Mouse (Mus musculus) stomach, embryonic 14.5 days (tissue): ENCODE data around the gene Kansl1. TPM values are rescaled to one million over a fixed set of nuclear protein-coding genes. Genes with fewer than 3 reads are reported as not detected.
A peak's percentile ranks its signal among the peaks of the same experiment; 100 is the strongest.

ENCODE experiments used
- ATAC-seq: fragments of 200-750 bp; cut with Nextera tagmentation; 2 replicates; pipeline ENCODE4 v1.8.0; 2017; ENCODE audit warnings: low read depth, moderate TSS enrichment; ENCODE audit not compliant: insufficient number of reproducible peaks, insufficient read depth, low FRiP score
- H3K27ac ChIP-seq: fragments of 300-500 bp; sonication (generic); 2 replicates; pipeline ENCODE4 v1.5.1; 2014; ENCODE audit warnings: mild to moderate bottlenecking, low read length, moderate library complexity, mixed read lengths
- H3K27me3 ChIP-seq: fragments of 300-500 bp; sonication (generic); 2 replicates; pipeline ENCODE4 v1.6.1; 2014; ENCODE audit warnings: low read length, control low read depth, mixed read lengths; ENCODE audit not compliant: control insufficient read depth, insufficient read depth
- H3K36me3 ChIP-seq: fragments of 300-500 bp; sonication (generic); 2 replicates; pipeline ENCODE4 v1.6.1; 2014; ENCODE audit warnings: mild to moderate bottlenecking, control low read depth, low read length, moderate library complexity, mixed read lengths; ENCODE audit not compliant: control insufficient read depth, insufficient read depth
- H3K4me1 ChIP-seq: fragments of 300-500 bp; sonication (generic); 2 replicates; pipeline ENCODE4 v1.6.1; 2014; ENCODE audit warnings: low read length, control low read depth, mixed read lengths; ENCODE audit not compliant: control insufficient read depth, insufficient read depth
- H3K4me2 ChIP-seq: fragments of 300-500 bp; sonication (generic); replicated peaks from 2 replicates; pipeline ENCODE4 v1.6.1; 2014; ENCODE audit warnings: low read depth, low read length, control low read depth
- H3K4me3 ChIP-seq: fragments of 300-500 bp; sonication (generic); 2 replicates; pipeline ENCODE4 v1.5.1; 2014; ENCODE audit warnings: low read depth, low read length, control low read depth
- H3K9ac ChIP-seq: fragments of 300-500 bp; sonication (generic); replicated peaks from 2 replicates; pipeline ENCODE4 v1.6.1; 2014; ENCODE audit warnings: low read depth, mild to moderate bottlenecking, control low read depth, low read length, moderate library complexity, mixed read lengths
- H3K9me3 ChIP-seq: fragments of 300-500 bp; sonication (generic); 2 replicates; pipeline ENCODE4 v1.6.1; 2016; ENCODE audit warnings: low read depth, low read length, control low read depth; ENCODE audit not compliant: control insufficient read depth
- WGBS: fragments of 180-500 bp; shearing (Covaris S2); extraction: QIAGEN DNeasy Blood & Tissue Kit; methylation state at CpG from one replicate; pipeline ENCODE4 v1.1.7; 2014; 5-methylcytosine and 5-hydroxymethylcytosine counted together
- polyA plus RNA-seq: library from polyadenylated mRNA; unstranded; fragments of >200 nt; fragmentation: Nextera tagmentation; extraction: Ambion mirVana; gene quantifications from 2 replicates; pipeline ENCODE4 v1.2.1, GENCODE M21; 2014

Kansl1 gene
- polyA plus RNA-seq, 1 experiment from 2014 or later, result 28.1 TPM

- Histone ChIP-seq H3K4me3 (no peak overlapping the region), H3K27me3 (no peaks in the 10 kb centered on the region), H3K27ac (no peak overlapping the region), H3K36me3 (no peaks in the 10 kb centered on the region), H3K9ac (no peak overlapping the region), H3K4me2 (no peak overlapping the region), H3K9me3 (no peaks in the 10 kb centered on the region), H3K4me1 (peaks cover 7% of the 10 kb centered on the region; the same call in 1 of the 2 replicates)
- WGBS, result 75% methylated on average over 3 of the region's 3 CpGs
- no peak for ATAC-seq
Measured at GRCm38 (mm10) chr11:104317631-104318030, 151.0 kb downstream of the Kansl1 start.

GRCm38 (mm10) chr11:104316685-104317400 lies 151.8 kb downstream of the Kansl1 start:
- no peak overlapping the region for H3K4me3 ChIP-seq
- H3K27me3 ChIP-seq, result no peaks in the 10 kb centered on the region
- no peaks in the 10 kb centered on the region for H3K9me3 ChIP-seq
- WGBS, result 69% methylated on average over 16 of the region's 16 CpGs
- H3K36me3 ChIP-seq, result no peaks in the 10 kb centered on the region
- ATAC-seq, result no peak
- H3K9ac ChIP-seq, result no peak overlapping the region
- peaks cover 7% of the 10 kb centered on the region; the same call in 1 of the 2 replicates for H3K4me1 ChIP-seq
- H3K4me2 ChIP-seq, result no peak overlapping the region
- H3K27ac ChIP-seq, result no peak overlapping the region

- no peak overlapping the region for H3K4me3 ChIP-seq
- H3K36me3 ChIP-seq, result no peaks in the 10 kb centered on the region
- H3K9ac ChIP-seq, result no peak overlapping the region
- peaks cover 7% of the 10 kb centered on the region; the same call in 1 of the 2 replicates for H3K4me1 ChIP-seq
- no peak overlapping the region for H3K4me2 ChIP-seq
- H3K27ac ChIP-seq, result no peak overlapping the region
- H3K27me3 ChIP-seq, result no peaks in the 10 kb centered on the region
- ATAC-seq, result no peak
- 6% methylated on average over 6 of the region's 6 CpGs for WGBS
- no peaks in the 10 kb centered on the region for H3K9me3 ChIP-seq
Measured at GRCm38 (mm10) chr11:104315703-104316102, 153.0 kb downstream of the Kansl1 start.

- 72% methylated on average over 7 of the region's 7 CpGs for WGBS
- H3K4me3 ChIP-seq, result no peak overlapping the region
- H3K4me1 ChIP-seq, result no peaks in the 10 kb centered on the region
- no peak overlapping the region for H3K4me2 ChIP-seq
- no peak overlapping the region for H3K27ac ChIP-seq
- H3K9ac ChIP-seq, result no peak overlapping the region
- no peaks in the 10 kb centered on the region; the same call in 1 of the 2 replicates for H3K27me3 ChIP-seq
- H3K36me3 ChIP-seq, result no peaks in the 10 kb centered on the region
- H3K9me3 ChIP-seq, result no peaks in the 10 kb centered on the region
- ATAC-seq, result no peak
Measured at GRCm38 (mm10) chr11:104311643-104312042, 157.0 kb downstream of the Kansl1 start.

- Histone ChIP-seq H3K36me3 (no peaks in the 10 kb centered on the region), H3K27ac (no peak overlapping the region), H3K4me3 (peak overlapping the region; percentile 11; the same call in 1 of the 2 replicates), H3K9me3 (no peaks in the 10 kb centered on the region), H3K27me3 (no peaks in the 10 kb centered on the region; the same call in 1 of the 2 replicates), H3K9ac (no peak overlapping the region), H3K4me2 (peak overlapping the region; percentile 27), H3K4me1 (no peaks in the 10 kb centered on the region)
- ATAC-seq, result 0 out of 2 replicates have a peak, but pooled peaks have one; percentile 67
- WGBS, result 13% methylated on average over 23 of the region's 23 CpGs
Measured at GRCm38 (mm10) chr11:104310226-104310887, 158.3 kb downstream of the Kansl1 start.

GRCm38 (mm10) chr11:104309377-104310225 lies 159.1 kb downstream of the Kansl1 start:
- peak overlapping the region; percentile 27 for H3K4me2 ChIP-seq
- H3K36me3 ChIP-seq, result no peaks in the 10 kb centered on the region
- no peak for ATAC-seq
- H3K27me3 ChIP-seq, result no peaks in the 10 kb centered on the region; the same call in 1 of the 2 replicates
- H3K9me3 ChIP-seq, result no peaks in the 10 kb centered on the region
- H3K4me3 ChIP-seq, result peak overlapping the region; percentile 11; the same call in 1 of the 2 replicates
- no peak overlapping the region for H3K9ac ChIP-seq
- 30% methylated on average over 12 of the region's 12 CpGs for WGBS
- no peak overlapping the region for H3K27ac ChIP-seq
- H3K4me1 ChIP-seq, result no peaks in the 10 kb centered on the region

- Histone ChIP-seq H3K9ac (no peak overlapping the region), H3K36me3 (no peaks in the 10 kb centered on the region), H3K4me1 (no peaks in the 10 kb centered on the region), H3K4me3 (no peak overlapping the region), H3K27ac (no peak overlapping the region), H3K9me3 (no peaks in the 10 kb centered on the region), H3K27me3 (no peaks in the 10 kb centered on the region; the same call in 1 of the 2 replicates), H3K4me2 (no peak overlapping the region)
- 72% methylated on average over 4 of the region's 4 CpGs for WGBS
- no peak for ATAC-seq
Measured at GRCm38 (mm10) chr11:104307136-104307535, 161.5 kb downstream of the Kansl1 start.

GRCm38 (mm10) chr11:104306483-104306882 lies 162.2 kb downstream of the Kansl1 start:
- no peaks in the 10 kb centered on the region; the same call in 1 of the 2 replicates for H3K27me3 ChIP-seq
- H3K4me2 ChIP-seq, result no peak overlapping the region
- H3K27ac ChIP-seq, result no peak overlapping the region
- no peak for ATAC-seq
- no peaks in the 10 kb centered on the region for H3K36me3 ChIP-seq
- H3K9me3 ChIP-seq, result no peaks in the 10 kb centered on the region
- no peak overlapping the region for H3K4me3 ChIP-seq
- H3K9ac ChIP-seq, result no peak overlapping the region
- no peaks in the 10 kb centered on the region for H3K4me1 ChIP-seq
- WGBS, result 92% methylated on average over 13 of the region's 13 CpGs
